Mouse (Mus musculus) neural tube, embryonic 12.5 days (tissue): ENCODE data around the gene Mprip. TPM values are rescaled to one million over a fixed set of nuclear protein-coding genes. Genes with fewer than 3 reads are reported as not detected.

Experiments used
- ATAC-seq: fragments of 200-750 bp; cut with Nextera tagmentation; 2 replicates; pipeline ENCODE4 v1.8.0; 2017; ENCODE audit warnings: low read depth, mild to moderate bottlenecking, moderate TSS enrichment, moderate library complexity; ENCODE audit not compliant: low FRiP score
- H3K27ac ChIP-seq: fragments of 300-500 bp; sonication (generic); 2 replicates; pipeline ENCODE4 v1.5.1; 2016
- H3K27me3 ChIP-seq: fragments of 300-500 bp; sonication (generic); replicated peaks from 2 replicates; pipeline ENCODE4 v1.6.1; 2016; ENCODE audit warnings: mild to moderate bottlenecking
- H3K36me3 ChIP-seq: fragments of 300-500 bp; sonication (generic); 2 replicates; pipeline ENCODE4 v1.6.1; 2016; ENCODE audit warnings: mild to moderate bottlenecking
- H3K4me1 ChIP-seq: fragments of 300-500 bp; sonication (generic); 2 replicates; pipeline ENCODE4 v1.6.1; 2016
- H3K4me2 ChIP-seq: fragments of 300-500 bp; sonication (generic); replicated peaks from 2 replicates; pipeline ENCODE4 v1.6.1; 2016; ENCODE audit warnings: mild to moderate bottlenecking
- H3K4me3 ChIP-seq: fragments of 300-500 bp; sonication (generic); 2 replicates; pipeline ENCODE4 v1.5.1; 2016
- H3K9ac ChIP-seq: fragments of 300-500 bp; sonication (generic); 2 replicates; pipeline ENCODE4 v1.6.1; 2016; ENCODE audit warnings: mild to moderate bottlenecking
- H3K9me3 ChIP-seq: fragments of 300-500 bp; sonication (generic); 2 replicates; pipeline ENCODE4 v1.6.1; 2016; ENCODE audit warnings: mild to moderate bottlenecking
- WGBS: fragments of 180-500 bp; shearing (Covaris S2); methylation state at CpG from one replicate; pipeline ENCODE4 v1.1.7; 2016; 5-methylcytosine and 5-hydroxymethylcytosine counted together
- polyA plus RNA-seq: library from polyadenylated mRNA; unstranded; fragments of >200 nt; fragmentation: Nextera tagmentation; extraction: Ambion mirVana; gene quantifications from 2 replicates; pipeline ENCODE4 v1.2.1, GENCODE M21; 2016

Mprip gene
- polyA plus RNA-seq, 1 experiment from 2014 or later = 123 TPM

GRCm38 (mm10) chr11:59695550-59695949, 34.4 kb downstream of the Mprip start:
- Histone ChIP-seq H3K9ac (no peak overlapping the region), H3K4me1 (peaks cover 10% of the 10 kb centered on the region), H3K4me2 (no peak overlapping the region), H3K27ac (no peak overlapping the region), H3K27me3 (no peaks in the 10 kb centered on the region), H3K36me3 (peaks cover 30% of the 10 kb centered on the region), H3K9me3 (no peaks in the 10 kb centered on the region), H3K4me3 (no peak overlapping the region)
- no peak for ATAC-seq

- H3K27ac ChIP-seq = no peak overlapping the region
- no peaks in the 10 kb centered on the region for H3K27me3 ChIP-seq
- H3K9ac ChIP-seq = no peak overlapping the region
- H3K4me2 ChIP-seq = no peak overlapping the region
- peaks cover 10% of the 10 kb centered on the region for H3K4me1 ChIP-seq
- no peaks in the 10 kb centered on the region for H3K9me3 ChIP-seq
- H3K36me3 ChIP-seq = peaks cover 41% of the 10 kb centered on the region
- no peak for ATAC-seq
- no peak overlapping the region for H3K4me3 ChIP-seq
- 84% methylated on average over 1 of the region's 1 CpGs for WGBS
Observed at GRCm38 (mm10) chr11:59697572-59697971, 36.5 kb downstream of the Mprip start.

- peaks cover 41% of the 10 kb centered on the region for H3K36me3 ChIP-seq
- H3K9me3 ChIP-seq = no peaks in the 10 kb centered on the region
- H3K9ac ChIP-seq = no peak overlapping the region
- ATAC-seq = no peak
- H3K27ac ChIP-seq = no peak overlapping the region
- H3K4me3 ChIP-seq = no peak overlapping the region
- no peak overlapping the region for H3K4me2 ChIP-seq
- peaks cover 4% of the 10 kb centered on the region; the same call in 1 of the 2 replicates for H3K4me1 ChIP-seq
- WGBS = 82% methylated on average over 1 of the region's 1 CpGs
- H3K27me3 ChIP-seq = no peaks in the 10 kb centered on the region
Observed at GRCm38 (mm10) chr11:59700787-59701186, 39.7 kb downstream of the Mprip start.

- no peak for ATAC-seq
- no peaks in the 10 kb centered on the region for H3K27me3 ChIP-seq
- no peak overlapping the region for H3K4me2 ChIP-seq
- H3K9me3 ChIP-seq = no peaks in the 10 kb centered on the region
- WGBS = 95% methylated on average over 2 of the region's 2 CpGs
- H3K36me3 ChIP-seq = peaks cover 15% of the 10 kb centered on the region
- H3K4me1 ChIP-seq = peaks cover 24% of the 10 kb centered on the region
- no peak overlapping the region for H3K4me3 ChIP-seq
- H3K27ac ChIP-seq = no peak overlapping the region
- H3K9ac ChIP-seq = no peak overlapping the region
Observed at GRCm38 (mm10) chr11:59705113-59705512, 44.0 kb downstream of the Mprip start.

- no peak overlapping the region for H3K4me3 ChIP-seq
- no peak overlapping the region for H3K9ac ChIP-seq
- no peaks in the 10 kb centered on the region for H3K27me3 ChIP-seq
- H3K4me1 ChIP-seq = peaks cover 24% of the 10 kb centered on the region
- peak overlapping the region; percentile 24; the same call in 1 of the 2 replicates for H3K4me2 ChIP-seq
- H3K27ac ChIP-seq = peak overlapping the region; percentile 53; the same call in 1 of the 2 replicates
- no peaks in the 10 kb centered on the region for H3K9me3 ChIP-seq
- no peak for ATAC-seq
- WGBS = 16% methylated on average over 2 of the region's 2 CpGs
- peaks cover under 1% of the 10 kb centered on the region; the same call in 1 of the 2 replicates for H3K36me3 ChIP-seq
Observed at GRCm38 (mm10) chr11:59707481-59707880, 46.4 kb downstream of the Mprip start.

- H3K9me3 ChIP-seq = no peaks in the 10 kb centered on the region
- no peaks in the 10 kb centered on the region; the same call in 1 of the 2 replicates for H3K36me3 ChIP-seq
- H3K27ac ChIP-seq = peak overlapping the region; percentile 53; the same call in 1 of the 2 replicates
- peaks cover 24% of the 10 kb centered on the region for H3K4me1 ChIP-seq
- no peak overlapping the region for H3K4me3 ChIP-seq
- no peak for ATAC-seq
- no peak overlapping the region for H3K9ac ChIP-seq
- H3K27me3 ChIP-seq = no peaks in the 10 kb centered on the region
- WGBS = 53% methylated on average over 11 of the region's 11 CpGs
- H3K4me2 ChIP-seq = peak overlapping the region; percentile 24
Observed at GRCm38 (mm10) chr11:59707931-59708611, 47.0 kb downstream of the Mprip start.

GRCm38 (mm10) chr11:59715424-59715840, 54.3 kb downstream of the Mprip start:
- Histone ChIP-seq H3K27ac (no peak overlapping the region), H3K9ac (no peak overlapping the region), H3K4me3 (no peak overlapping the region), H3K27me3 (no peaks in the 10 kb centered on the region), H3K4me1 (no peaks in the 10 kb centered on the region), H3K36me3 (no peaks in the 10 kb centered on the region), H3K4me2 (no peak overlapping the region), H3K9me3 (no peaks in the 10 kb centered on the region)
- WGBS = 79% methylated on average over 3 of the region's 3 CpGs
- no peak for ATAC-seq

GRCm38 (mm10) chr11:59717801-59718291, 56.7 kb downstream of the Mprip start:
- H3K4me3 ChIP-seq = no peak overlapping the region
- H3K9ac ChIP-seq = no peak overlapping the region
- no peak for ATAC-seq
- H3K27me3 ChIP-seq = no peaks in the 10 kb centered on the region
- no peak overlapping the region for H3K27ac ChIP-seq
- 92% methylated on average over 4 of the region's 4 CpGs for WGBS
- H3K36me3 ChIP-seq = no peaks in the 10 kb centered on the region
- no peaks in the 10 kb centered on the region for H3K9me3 ChIP-seq
- H3K4me1 ChIP-seq = no peaks in the 10 kb centered on the region
- H3K4me2 ChIP-seq = no peak overlapping the region

GRCm38 (mm10) chr11:59719185-59719584, 58.1 kb downstream of the Mprip start:
- no peak overlapping the region for H3K4me2 ChIP-seq
- no peaks in the 10 kb centered on the region for H3K36me3 ChIP-seq
- no peaks in the 10 kb centered on the region for H3K27me3 ChIP-seq
- WGBS = 92% methylated on average over 5 of the region's 5 CpGs
- H3K27ac ChIP-seq = no peak overlapping the region
- no peak for ATAC-seq
- H3K4me3 ChIP-seq = no peak overlapping the region
- no peak overlapping the region for H3K9ac ChIP-seq
- no peaks in the 10 kb centered on the region for H3K4me1 ChIP-seq
- no peaks in the 10 kb centered on the region for H3K9me3 ChIP-seq

- no peaks in the 10 kb centered on the region for H3K4me1 ChIP-seq
- 84% methylated on average over 2 of the region's 2 CpGs for WGBS
Observed at GRCm38 (mm10) chr11:59721385-59721784, 60.3 kb downstream of the Mprip start.

GRCm38 (mm10) chr11:59727204-59727603, 66.1 kb downstream of the Mprip start:
- no peak for ATAC-seq
- WGBS = 79% methylated on average over 3 of the region's 3 CpGs
- H3K27me3 ChIP-seq = no peaks in the 10 kb centered on the region
- no peaks in the 10 kb centered on the region for H3K4me1 ChIP-seq
- no peak overlapping the region for H3K4me2 ChIP-seq
- H3K9ac ChIP-seq = no peak overlapping the region
- no peak overlapping the region for H3K4me3 ChIP-seq
- no peak overlapping the region for H3K27ac ChIP-seq
- H3K36me3 ChIP-seq = peaks cover 33% of the 10 kb centered on the region
- no peaks in the 10 kb centered on the region for H3K9me3 ChIP-seq

More at GRCm38 (mm10) chr11:59721385-59721784, 60.3 kb downstream of the Mprip start:
- Histone ChIP-seq H3K9me3 (no peaks in the 10 kb centered on the region), H3K36me3 (no peaks in the 10 kb centered on the region), H3K4me2 (no peak overlapping the region), H3K27ac (no peak overlapping the region), H3K4me3 (no peak overlapping the region), H3K9ac (no peak overlapping the region), H3K27me3 (no peaks in the 10 kb centered on the region)
- ATAC-seq = no peak

- Histone ChIP-seq H3K36me3 (peaks cover 57% of the 10 kb centered on the region), H3K9ac (no peak overlapping the region), H3K9me3 (no peaks in the 10 kb centered on the region), H3K27ac (no peak overlapping the region), H3K4me1 (no peaks in the 10 kb centered on the region), H3K4me3 (no peak overlapping the region), H3K27me3 (no peaks in the 10 kb centered on the region), H3K4me2 (no peak overlapping the region)
- 85% methylated on average over 3 of the region's 3 CpGs for WGBS
- ATAC-seq = no peak
Observed at GRCm38 (mm10) chr11:59731821-59732220, 70.7 kb downstream of the Mprip start.
